Mouse (Mus musculus) bone marrow, adult 2 months (tissue): ENCODE results near the gene Tmbim7.

Source experiments
- CTCF ChIP-seq: fragments of 200-500 bp; IDR thresholded peaks from 2 replicates; pipeline ENCODE4 v1.5.1; 2011; ENCODE audit warnings: low read length, control low read depth; ENCODE audit not compliant: control insufficient read depth, insufficient read depth
- POLR2A ChIP-seq: fragments of 200-500 bp; IDR thresholded peaks from 2 replicates; pipeline ENCODE4 v1.6.1; 2011; ENCODE audit warnings: low read depth, mild to moderate bottlenecking, control low read depth, low read length, borderline replicate concordance; ENCODE audit not compliant: control insufficient read depth

DNA sequence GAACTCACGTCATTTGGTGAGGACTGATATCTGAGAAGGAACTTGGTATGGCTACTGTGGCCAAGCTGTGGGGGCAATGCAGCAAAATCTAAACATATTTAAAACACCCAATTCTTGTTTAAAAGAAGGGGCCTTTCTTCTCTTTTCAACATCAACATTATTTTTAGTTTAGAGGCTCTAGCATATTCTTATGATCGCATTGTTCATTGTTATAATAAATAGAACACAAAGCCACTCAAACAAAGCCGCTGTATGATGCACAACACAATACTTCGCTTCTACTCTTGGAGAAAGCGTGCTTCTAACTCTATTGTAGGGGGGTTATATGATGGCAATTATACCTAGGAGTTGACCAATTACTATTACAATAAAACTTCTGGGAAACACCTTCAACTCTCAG, 64.8 kb downstream of the Tmbim7 start:
- TF ChIP-seq CTCF (no peak), POLR2A (no peak)
